Comparison of ENCODE assay signal across 9 mouse cellular contexts in genomic region chr13:74096715-74097363, GRCm38 (mm10). TPM values are rescaled to one million over a fixed set of nuclear protein-coding genes. Genes with fewer than 3 reads are reported as not detected.
DNase-seq lines count a peak whose midpoint lies in the region; ATAC-seq and TF ChIP-seq lines count a peak whose summit lies in the region.
"Had no signal": no experiment of that assay in that cellular context is flagged by ENCODE, and none has a peak within 500 bp of the region (broad histone marks: within the 10 kb centered on the region; RNA-seq: fewer than 3 reads in every experiment).

No protein-coding gene starts in this region.

- WGBS in embryonic facial prominence, embryonic 13.5 days: 39% methylated on average over 2 of the region's 2 CpGs
- 36% methylated on average over 2 of the region's 2 CpGs for WGBS in lung, embryonic 16.5 days

- no peak overlapping the region for H3K4me3 ChIP-seq in embryonic facial prominence, embryonic 13.5 days
- no peak overlapping the region for H3K4me3 ChIP-seq in layer of hippocampus, adult 2 months
- H3K4me3 ChIP-seq in lung, embryonic 16.5 days (ENCODE audit: low read length): no peak overlapping the region
- H3K4me3 ChIP-seq: limb, embryonic 15.5 days had no signal

- H3K9me3 ChIP-seq in embryonic facial prominence, embryonic 13.5 days: no peaks in the 10 kb centered on the region
- H3K9me3 ChIP-seq in lung, embryonic 16.5 days (ENCODE audit: control insufficient read depth, low read length): no peaks in the 10 kb centered on the region
- H3K9me3 ChIP-seq: limb, embryonic 15.5 days had no signal

- H3K27ac ChIP-seq in embryonic facial prominence, embryonic 13.5 days: no peak overlapping the region
- no peak overlapping the region for H3K27ac ChIP-seq in layer of hippocampus, adult 2 months
- H3K27ac ChIP-seq in lung, embryonic 16.5 days (ENCODE audit: low read length): no peak overlapping the region
- H3K27ac ChIP-seq: limb, embryonic 15.5 days had no signal

- H3K36me3 ChIP-seq in embryonic facial prominence, embryonic 13.5 days: no peaks in the 10 kb centered on the region
- no peaks in the 10 kb centered on the region for H3K36me3 ChIP-seq in lung, embryonic 16.5 days (ENCODE audit: control insufficient read depth, insufficient read depth, low read length)
- H3K36me3 ChIP-seq: limb, embryonic 15.5 days had no signal

- ATAC-seq in embryonic facial prominence, embryonic 13.5 days (ENCODE audit: insufficient number of reproducible peaks, insufficient read depth, low FRiP score, low TSS enrichment, low read depth): peak; percentile 59; the same call in 1 of the 2 replicates
- ATAC-seq in lung, embryonic 16.5 days (ENCODE audit: low read depth): peak; percentile 76
- ATAC-seq in erythroblast, adult 5-6 weeks (replicated peaks; ENCODE audit: low FRiP score, poor library complexity, severe bottlenecking): no peak; the same call in 1 of the 2 replicates

- H3K4me1 ChIP-seq in embryonic facial prominence, embryonic 13.5 days: no peaks in the 10 kb centered on the region
- H3K4me1 ChIP-seq in lung, embryonic 16.5 days (replicated peaks; ENCODE audit: control insufficient read depth, insufficient read depth, low read length): no peaks in the 10 kb centered on the region
- H3K4me1 ChIP-seq: limb, embryonic 15.5 days had no signal

- H3K4me2 ChIP-seq in embryonic facial prominence, embryonic 13.5 days: no peak overlapping the region
- H3K4me2 ChIP-seq in lung, embryonic 16.5 days (ENCODE audit: low read depth, low read length): no peak overlapping the region
- H3K4me2 ChIP-seq: limb, embryonic 15.5 days had no signal

- TF ChIP-seq CTCF in layer of hippocampus, adult 2 months (conservative IDR thresholded peaks at IDR 0.05): peak; percentile 90

- no peak overlapping the region for H3K9ac ChIP-seq in embryonic facial prominence, embryonic 13.5 days
- H3K9ac ChIP-seq in lung, embryonic 16.5 days (ENCODE audit: low read length): no peak overlapping the region
- H3K9ac ChIP-seq: limb, embryonic 15.5 days had no signal

- no peaks in the 10 kb centered on the region for H3K27me3 ChIP-seq in embryonic facial prominence, embryonic 13.5 days
- no peaks in the 10 kb centered on the region for H3K27me3 ChIP-seq in lung, embryonic 16.5 days (ENCODE audit: control insufficient read depth, insufficient read depth, low read depth, low read length)
- H3K27me3 ChIP-seq: limb, embryonic 15.5 days had no signal

- peak; percentile 51 for DNase-seq in ES-CJ7 (ENCODE audit: low read depth, low spot score)
- DNase-seq in adrenal gland, postnatal 10 days: peak; percentile 83
- peak; percentile 82 for DNase-seq in heart, postnatal 4 days
- peak; percentile 54 to 77 for DNase-seq in layer of hippocampus, adult 2 months (ENCODE audit: low spot score in 2 of 2)
- peak; percentile 72 for DNase-seq in retina, embryonic 14.5 days (ENCODE audit: low spot score)

RNA-seq across cellular contexts. Expression of gene Slc9a3, which starts 24.4 kb away (rescaled TPM):
- total RNA-seq in adrenal gland, postnatal 10 days (2021): under 1 TPM in 1 of 2 experiments, not detected in 1; 0.12 TPM
- not detected in 2 replicates for polyA plus RNA-seq in embryonic facial prominence, embryonic 13.5 days (2015; fragmentation: Nextera tagmentation; extraction: Ambion mirVana)
- total RNA-seq in heart, postnatal 4 days (2021): 1 to 10 TPM; 1.4 to 1.5 TPM
- total RNA-seq in layer of hippocampus, adult 2 months (2021): 1 to 10 TPM; 2.3 TPM
- not detected in 2 replicates for polyA plus RNA-seq in lung, embryonic 16.5 days (2015; fragmentation: Nextera tagmentation; extraction: Ambion mirVana)
- not detected in 2 replicates for total RNA-seq in erythroblast, adult 5-6 weeks (2015; ENCODE audit: low replicate concordance)
- not detected in 2 replicates for total RNA-seq in erythroblast, adult 5-6 weeks (2017; ENCODE audit: low replicate concordance)

RNA-seq across cellular contexts. Expression of gene Cep72, which starts 34.7 kb away (rescaled TPM):
- 1 to 10 TPM; 3.7 to 5.1 TPM for total RNA-seq in adrenal gland, postnatal 10 days (2021)
- 12.7 and 14.6 TPM in 2 replicates for polyA plus RNA-seq in embryonic facial prominence, embryonic 13.5 days (2015; fragmentation: Nextera tagmentation; extraction: Ambion mirVana)
- total RNA-seq in heart, postnatal 4 days (2021): 1 to 10 TPM; 7.2 to 9.0 TPM
- total RNA-seq in layer of hippocampus, adult 2 months (2021): 1 to 10 TPM in 1 of 2 experiments, under 1 TPM in 1; 0.87 to 2.7 TPM
- polyA plus RNA-seq in lung, embryonic 16.5 days (2015; fragmentation: Nextera tagmentation; extraction: Ambion mirVana): 14.9 and 15.8 TPM in 2 replicates
- 0.84 and 1.2 TPM in 2 replicates for total RNA-seq in erythroblast, adult 5-6 weeks (2015; ENCODE audit: low replicate concordance)
- 2.6 and 5.4 TPM in 2 replicates for total RNA-seq in erythroblast, adult 5-6 weeks (2017; ENCODE audit: low replicate concordance)
